Mouse (Mus musculus) liver, adult 2 months (tissue): Measurements from ENCODE around the gene 3110021N24Rik.

ENCODE experiments used
- CTCF ChIP-seq: fragments of 200-500 bp; IDR thresholded peaks from 2 replicates; pipeline ENCODE4 v1.5.1; 2011; ENCODE audit warnings: low read depth, low read length, control low read depth
- POLR2A ChIP-seq: fragments of 200-500 bp; IDR thresholded peaks from 2 replicates; pipeline ENCODE4 v1.6.1; 2011; ENCODE audit warnings: low read length, control low read depth; ENCODE audit not compliant: insufficient read depth; ENCODE audit errors: extremely low read depth

DNA sequence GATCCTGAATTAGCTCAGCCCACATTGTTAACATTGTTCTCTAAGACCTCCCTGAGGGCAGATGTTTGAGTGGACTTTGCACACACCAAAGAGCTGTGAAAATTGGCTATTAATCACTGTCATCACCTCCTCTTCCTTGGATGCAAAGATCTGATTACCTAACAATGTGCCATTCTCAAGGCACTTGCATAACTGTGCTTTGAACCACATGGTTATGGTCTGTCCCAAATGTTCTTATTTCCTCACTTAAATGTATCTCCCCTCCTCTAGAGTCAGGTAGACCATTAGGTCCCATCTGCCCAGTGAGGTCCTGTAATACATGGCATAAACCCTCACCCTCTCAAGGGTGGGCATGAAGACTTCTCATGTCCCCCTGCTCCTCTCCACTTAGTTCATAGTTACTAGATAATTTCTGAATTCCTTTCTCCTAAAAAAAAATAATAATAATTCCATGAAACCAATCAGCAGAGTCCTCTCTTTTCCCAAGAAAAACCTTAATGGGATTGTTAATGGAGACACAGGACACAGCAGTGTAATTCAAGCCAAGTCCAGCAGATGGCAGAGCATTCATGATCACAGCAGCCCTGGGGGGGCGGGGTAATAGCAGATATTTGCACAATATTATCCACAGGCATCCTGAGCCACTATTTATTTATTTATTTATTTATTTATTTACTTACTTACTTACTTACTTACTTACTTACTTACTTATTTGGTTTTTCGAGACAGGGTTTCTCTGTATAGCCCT, 78.8 kb downstream of the 3110021N24Rik start:
- TF ChIP-seq CTCF (peak; percentile 76), POLR2A (no peak)
